Mouse (Mus musculus): ENCODE results near the gene Dmac2. TPM values are rescaled to one million over a fixed set of nuclear protein-coding genes. Genes with fewer than 3 reads are reported as not detected.
A peak's percentile ranks its signal among the peaks of the same experiment; 100 is the strongest.

The Dmac2 gene
- polyA plus RNA-seq, 1 experiment = 18.7 TPM

GRCm38 (mm10) chr7:25644631-25645030 is 25.4 kb downstream of the Dmac2 start:
- peaks cover 31% of the 10 kb centered on the region for H3K36me3 ChIP-seq (replicated peaks; ENCODE audit: low read length)
- H3K9me3 ChIP-seq = no peaks in the 10 kb centered on the region
- peaks cover 86% of the 10 kb centered on the region for H3K4me1 ChIP-seq
- TF ChIP-seq FLI1 (IDR thresholded peaks at IDR 0.05; ENCODE audit: low read length) = no peak
- H3K4me3 ChIP-seq (replicated peaks) = no peak overlapping the region
- peaks cover 23% of the 10 kb centered on the region for H3K27me3 ChIP-seq (replicated peaks)

- peaks cover 22% of the 10 kb centered on the region for H3K27me3 ChIP-seq (replicated peaks)
- peaks cover 88% of the 10 kb centered on the region for H3K4me1 ChIP-seq
- no peaks in the 10 kb centered on the region for H3K9me3 ChIP-seq
- peaks cover 27% of the 10 kb centered on the region for H3K36me3 ChIP-seq (replicated peaks; ENCODE audit: low read length)
- TF ChIP-seq GATA1 (IDR thresholded peaks at IDR 0.05; ENCODE audit: borderline replicate concordance, low read length) = no peak
- no peak for TF ChIP-seq FLI1 (IDR thresholded peaks at IDR 0.05; ENCODE audit: low read length)
- H3K4me3 ChIP-seq (replicated peaks) = peak overlapping the region; percentile 38
Measured at GRCm38 (mm10) chr7:25645074-25645473, 25.9 kb downstream of the Dmac2 start.

- TF ChIP-seq GATA1 (IDR thresholded peaks at IDR 0.05; ENCODE audit: borderline replicate concordance, low read length) = no peak
- no peak for TF ChIP-seq FLI1 (IDR thresholded peaks at IDR 0.05; ENCODE audit: low read length)
- peaks cover 93% of the 10 kb centered on the region for H3K4me1 ChIP-seq
- H3K4me3 ChIP-seq (replicated peaks) = no peak overlapping the region
- H3K9me3 ChIP-seq = no peaks in the 10 kb centered on the region
- peaks cover 11% of the 10 kb centered on the region for H3K36me3 ChIP-seq (replicated peaks; ENCODE audit: low read length)
- peaks cover 11% of the 10 kb centered on the region for H3K27me3 ChIP-seq (replicated peaks)
Measured at GRCm38 (mm10) chr7:25647574-25648123, 28.4 kb downstream of the Dmac2 start.

- Histone ChIP-seq H3K36me3 (replicated peaks; ENCODE audit: low read length) (peaks cover 15% of the 10 kb centered on the region), H3K27me3 (replicated peaks) (peaks cover 11% of the 10 kb centered on the region), H3K4me1 (peaks cover 77% of the 10 kb centered on the region), H3K9me3 (no peaks in the 10 kb centered on the region), H3K4me3 (replicated peaks) (no peak overlapping the region)
- no peak for TF ChIP-seq FLI1 (IDR thresholded peaks at IDR 0.05; ENCODE audit: low read length)
- no peak for TF ChIP-seq GATA1 (IDR thresholded peaks at IDR 0.05; ENCODE audit: borderline replicate concordance, low read length)
Measured at GRCm38 (mm10) chr7:25649839-25650238, 30.6 kb downstream of the Dmac2 start.

GRCm38 (mm10) chr7:25651281-25651680 is 32.1 kb downstream of the Dmac2 start:
- H3K4me1 ChIP-seq = peaks cover 71% of the 10 kb centered on the region
- peaks cover 8% of the 10 kb centered on the region for H3K36me3 ChIP-seq (replicated peaks; ENCODE audit: low read length)
- TF ChIP-seq GATA1 (IDR thresholded peaks at IDR 0.05; ENCODE audit: borderline replicate concordance, low read length) (no peak), FLI1 (IDR thresholded peaks at IDR 0.05; ENCODE audit: low read length) (no peak)
- H3K27me3 ChIP-seq (replicated peaks) = peaks cover 4% of the 10 kb centered on the region
- no peaks in the 10 kb centered on the region for H3K9me3 ChIP-seq
- H3K4me3 ChIP-seq (replicated peaks) = peak overlapping the region; percentile 81

GRCm38 (mm10) chr7:25652244-25652759 is 33.1 kb downstream of the Dmac2 start:
- H3K4me1 ChIP-seq = peaks cover 71% of the 10 kb centered on the region
- H3K9me3 ChIP-seq = no peaks in the 10 kb centered on the region
- H3K36me3 ChIP-seq (replicated peaks; ENCODE audit: low read length) = peaks cover 4% of the 10 kb centered on the region
- TF ChIP-seq FLI1 (IDR thresholded peaks at IDR 0.05; ENCODE audit: low read length) = no peak
- no peak for TF ChIP-seq GATA1 (IDR thresholded peaks at IDR 0.05; ENCODE audit: borderline replicate concordance, low read length)
- no peaks in the 10 kb centered on the region for H3K27me3 ChIP-seq (replicated peaks)
- no peak overlapping the region for H3K4me3 ChIP-seq (replicated peaks)

GRCm38 (mm10) chr7:25655601-25656428 is 36.6 kb downstream of the Dmac2 start:
- H3K4me3 ChIP-seq (replicated peaks) = no peak overlapping the region
- TF ChIP-seq FLI1 (IDR thresholded peaks at IDR 0.05; ENCODE audit: low read length) (no peak), GATA1 (IDR thresholded peaks at IDR 0.05; ENCODE audit: borderline replicate concordance, low read length) (no peak)
- H3K4me1 ChIP-seq = peaks cover 64% of the 10 kb centered on the region
- no peaks in the 10 kb centered on the region for H3K27me3 ChIP-seq (replicated peaks)
- no peaks in the 10 kb centered on the region for H3K9me3 ChIP-seq
- H3K36me3 ChIP-seq (replicated peaks; ENCODE audit: low read length) = peaks cover 4% of the 10 kb centered on the region

GRCm38 (mm10) chr7:25657785-25658184 is 38.6 kb downstream of the Dmac2 start:
- TF ChIP-seq GATA1 (IDR thresholded peaks at IDR 0.05; ENCODE audit: borderline replicate concordance, low read length) (no peak), FLI1 (IDR thresholded peaks at IDR 0.05; ENCODE audit: low read length) (no peak)
- Histone ChIP-seq H3K27me3 (replicated peaks) (no peaks in the 10 kb centered on the region), H3K36me3 (replicated peaks; ENCODE audit: low read length) (peaks cover 24% of the 10 kb centered on the region), H3K4me3 (replicated peaks) (peak overlapping the region; percentile 95), H3K9me3 (no peaks in the 10 kb centered on the region), H3K4me1 (peaks cover 65% of the 10 kb centered on the region)

GRCm38 (mm10) chr7:25658657-25659472 is 39.7 kb downstream of the Dmac2 start, which contains the start of the genes Bckdha and Exosc5:
Bckdha (minus strand) TSS chr7:25658981.
Exosc5 (plus strand) TSS chr7:25659164.
- TF ChIP-seq GATA1 (IDR thresholded peaks at IDR 0.05; ENCODE audit: borderline replicate concordance, low read length) (no peak), FLI1 (IDR thresholded peaks at IDR 0.05; ENCODE audit: low read length) (no peak)
- no peaks in the 10 kb centered on the region for H3K9me3 ChIP-seq
- peaks cover 29% of the 10 kb centered on the region for H3K36me3 ChIP-seq (replicated peaks; ENCODE audit: low read length)
- H3K4me1 ChIP-seq = peaks cover 67% of the 10 kb centered on the region
- H3K4me3 ChIP-seq (replicated peaks) = peak within 1 kb of the TSS; percentile 95
- no peaks in the 10 kb centered on the region for H3K27me3 ChIP-seq (replicated peaks)

Measured in megakaryocyte, embryonic 14.5 days (primary cell).